Mouse (Mus musculus) forebrain, embryonic 14.5 days (tissue): ENCODE measurements at regions not wholly inside any gene's neighbourhood (a gene's known extent, or its start where the extent isn't known, plus 50 kb on each side); places are given as distances from the start of the nearest gene placed in this dataset.
"Not testable (repeated sequence)": the region's sequence is repeated elsewhere in the genome, so short reads cannot be mapped to it uniquely, and the experiment has no call there.

Experiments
- ATAC-seq: fragments of 200-750 bp; cut with Nextera tagmentation; 2 replicates; pipeline ENCODE4 v1.8.0; 2017; ENCODE audit warnings: mild to moderate bottlenecking, moderate library complexity
- DNase-seq: peaks from one replicate; pipeline ENCODE4 v3.0.0-alpha.2; 2015; ENCODE audit warnings: low spot score
- H3K27ac ChIP-seq: fragments of 300-500 bp; sonication (generic); 2 replicates; pipeline ENCODE4 v1.5.1; 2014; ENCODE audit warnings: low read depth, mild to moderate bottlenecking, control low read depth, low read length, moderate library complexity
- H3K27me3 ChIP-seq: fragments of 300-500 bp; sonication (generic); replicated peaks from 2 replicates; pipeline ENCODE4 v1.6.1; 2014; ENCODE audit warnings: low read length, control low read depth, mixed read lengths; ENCODE audit not compliant: control insufficient read depth, insufficient read depth
- H3K36me3 ChIP-seq: fragments of 300-500 bp; sonication (generic); 2 replicates; pipeline ENCODE4 v1.6.1; 2014; ENCODE audit warnings: low read length, control low read depth; ENCODE audit not compliant: control insufficient read depth, insufficient read depth
- H3K4me1 ChIP-seq: fragments of 300-500 bp; sonication (generic); 2 replicates; pipeline ENCODE4 v1.6.1; 2014; ENCODE audit warnings: antibody characterized with exemption, low read length, control low read depth; ENCODE audit not compliant: control insufficient read depth, insufficient read depth
- H3K4me2 ChIP-seq: fragments of 300-500 bp; sonication (generic); 2 replicates; pipeline ENCODE4 v1.6.1; 2014; ENCODE audit warnings: mild to moderate bottlenecking, control low read depth, low read length
- H3K4me3 ChIP-seq: fragments of 300-500 bp; sonication (generic); 2 replicates; pipeline ENCODE4 v1.5.1; 2014; ENCODE audit warnings: low read depth, low read length, control low read depth
- H3K9ac ChIP-seq: fragments of 300-500 bp; sonication (generic); 2 replicates; pipeline ENCODE4 v1.6.1; 2014; ENCODE audit warnings: mild to moderate bottlenecking, low read length, control low read depth, moderate library complexity
- H3K9me3 ChIP-seq: fragments of 300-500 bp; sonication (generic); replicated peaks from 2 replicates; pipeline ENCODE4 v1.6.1; 2016; ENCODE audit warnings: low read length, control low read depth, mixed read lengths; ENCODE audit not compliant: control insufficient read depth
- WGBS: fragments of 180-500 bp; shearing (Covaris S2); extraction: QIAGEN DNeasy Blood & Tissue Kit; methylation state at CpG from one replicate; pipeline ENCODE4 v1.1.7; 2014; 5-methylcytosine and 5-hydroxymethylcytosine counted together

DNA sequence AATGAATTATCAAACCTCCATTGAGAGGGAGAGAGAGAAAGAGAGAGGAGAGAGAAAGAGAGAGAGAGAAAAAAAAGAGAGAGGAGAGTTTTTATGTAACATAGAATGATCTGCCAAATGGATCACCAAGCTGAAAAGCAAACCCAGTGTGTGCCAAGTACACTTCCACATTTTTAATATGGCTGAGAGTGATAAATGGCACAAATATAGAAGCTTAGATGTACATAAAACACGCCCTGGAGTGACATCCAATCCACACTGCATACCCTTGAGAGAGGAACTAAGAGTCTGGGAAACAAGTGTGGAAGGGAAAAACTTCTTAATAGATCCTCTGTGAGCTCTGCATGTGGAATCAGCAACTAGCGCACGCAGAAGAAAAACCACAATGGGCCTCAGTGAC lies 90.1 kb downstream of the Otx2 start:
- no peak for ATAC-seq

DNA sequence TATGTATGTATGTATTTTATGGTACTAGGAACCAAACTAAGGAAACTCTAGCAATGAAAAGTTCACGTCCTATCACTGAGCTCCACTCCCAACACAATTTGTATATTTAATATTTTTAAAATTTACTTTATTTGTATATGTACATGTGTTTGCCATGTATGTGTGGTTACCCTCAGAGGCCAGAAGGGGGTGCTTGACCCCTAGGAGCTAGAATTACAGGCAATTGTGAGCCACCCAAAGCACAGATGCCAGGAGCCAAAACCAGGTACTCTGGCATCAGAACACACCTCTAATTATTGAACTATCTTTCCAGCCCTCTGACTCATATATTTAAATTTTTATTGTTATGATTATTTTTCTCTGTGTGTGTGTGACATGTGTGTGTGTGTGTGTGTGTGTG lies 91.5 kb downstream of the Otx2 start:
- DNase-seq (peak; percentile 39), ATAC-seq (no peak)
- Histone ChIP-seq H3K4me2 (no peak overlapping the region), H3K36me3 (no peaks in the 10 kb centered on the region), H3K9me3 (no peaks in the 10 kb centered on the region), H3K27ac (no peak overlapping the region), H3K9ac (no peak overlapping the region), H3K4me1 (no peaks in the 10 kb centered on the region), H3K27me3 (0 out of 2 replicates have a peak, but pooled peaks cover 3% of the 10 kb centered on the region), H3K4me3 (no peak overlapping the region)
- WGBS = 81% methylated on average over 1 of the region's 1 CpGs

More for the DNA sequence above, 90.1 kb downstream of the Otx2 start:
- Histone ChIP-seq H3K9ac (no peak overlapping the region), H3K4me2 (no peak overlapping the region), H3K36me3 (no peaks in the 10 kb centered on the region), H3K4me3 (no peak overlapping the region), H3K4me1 (no peaks in the 10 kb centered on the region), H3K27ac (no peak overlapping the region), H3K9me3 (no peaks in the 10 kb centered on the region), H3K27me3 (0 out of 2 replicates have a peak, but pooled peaks cover 3% of the 10 kb centered on the region)
- 73% methylated on average over 3 of the region's 3 CpGs for WGBS
- no peak for DNase-seq

DNA sequence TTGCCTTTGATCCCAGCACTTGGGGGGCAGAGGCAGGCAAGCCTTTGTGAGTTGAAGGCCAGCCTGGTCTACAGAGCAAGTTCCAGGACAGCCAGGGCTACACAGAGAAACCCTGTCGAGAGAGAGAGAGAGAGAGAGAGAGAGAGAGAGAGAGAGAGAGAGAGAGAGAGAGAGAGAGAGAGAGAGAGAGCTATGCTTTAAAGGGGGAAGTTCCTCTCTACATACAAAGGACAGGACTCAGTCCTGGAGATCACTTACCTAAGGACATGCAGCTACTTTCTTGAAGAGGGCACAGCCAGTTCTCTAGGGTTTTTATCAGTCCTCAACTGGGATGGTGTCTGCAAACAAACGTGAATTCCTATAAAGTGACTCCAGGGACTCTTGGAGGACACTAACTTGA lies 92.3 kb downstream of the Otx2 start:
- H3K4me1 ChIP-seq, H3K4me2 ChIP-seq, H3K27me3 ChIP-seq, DNase-seq, H3K36me3 ChIP-seq, ATAC-seq, H3K4me3 ChIP-seq, H3K9ac ChIP-seq, H3K9me3 ChIP-seq, H3K27ac ChIP-seq: not testable (repeated sequence)
- 34% methylated on average over 2 of the region's 2 CpGs for WGBS

DNA sequence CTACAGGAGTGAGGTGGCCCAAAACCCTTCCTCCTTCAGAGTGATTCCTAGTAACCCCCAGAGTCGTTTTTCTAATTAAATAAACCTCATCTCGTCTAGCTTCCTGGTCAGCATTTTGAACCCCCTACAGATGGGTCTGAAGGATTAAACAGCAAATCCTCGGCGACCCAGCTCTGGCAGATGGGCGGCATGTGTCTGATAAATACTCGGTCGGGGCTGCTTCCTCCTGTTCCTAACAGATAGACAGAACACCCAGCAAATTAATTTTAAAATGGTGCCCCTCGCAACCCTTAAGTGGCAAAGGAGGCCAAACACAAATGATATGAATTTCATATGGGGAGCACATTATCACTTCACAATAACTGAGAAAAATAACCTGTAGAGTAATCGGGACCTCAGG lies 93.2 kb downstream of the Otx2 start:
- Histone ChIP-seq H3K9me3 (no peaks in the 10 kb centered on the region), H3K27ac (no peak overlapping the region), H3K4me1 (no peaks in the 10 kb centered on the region), H3K36me3 (no peaks in the 10 kb centered on the region), H3K27me3 (0 out of 2 replicates have a peak, but pooled peaks cover 3% of the 10 kb centered on the region), H3K9ac (no peak overlapping the region), H3K4me3 (no peak overlapping the region), H3K4me2 (no peak overlapping the region)
- DNase-seq (no peak), ATAC-seq (no peak)
- 32% methylated on average over 9 of the region's 9 CpGs for WGBS

DNA sequence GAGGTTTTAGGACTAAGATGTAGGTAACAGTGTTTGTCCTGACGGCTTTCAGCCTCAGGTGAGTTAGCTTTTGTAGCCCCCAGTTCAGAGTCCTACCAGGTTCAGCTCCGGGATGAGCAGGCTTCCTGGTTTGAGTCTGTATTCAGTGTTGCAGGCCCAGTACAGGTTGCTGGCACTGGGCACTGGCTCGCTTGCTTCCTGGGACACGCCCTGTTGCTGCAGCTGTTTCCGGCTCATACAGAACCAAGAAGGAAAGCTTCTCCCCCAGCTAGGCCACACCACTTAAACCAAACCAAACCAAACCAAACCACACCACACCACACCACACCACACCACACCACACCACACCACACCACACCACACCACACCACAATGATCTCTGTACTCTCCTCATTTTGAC lies 93.6 kb downstream of the Otx2 start:
- 81% methylated on average over 5 of the region's 5 CpGs for WGBS
- no peak overlapping the region for H3K4me2 ChIP-seq
- DNase-seq (no peak), ATAC-seq (no peak)
- H3K9ac ChIP-seq = no peak overlapping the region
- H3K4me1 ChIP-seq = no peaks in the 10 kb centered on the region
- 0 out of 2 replicates have a peak, but pooled peaks cover 3% of the 10 kb centered on the region for H3K27me3 ChIP-seq
- no peak overlapping the region for H3K4me3 ChIP-seq
- H3K9me3 ChIP-seq = no peaks in the 10 kb centered on the region
- no peaks in the 10 kb centered on the region for H3K36me3 ChIP-seq
- H3K27ac ChIP-seq = no peak overlapping the region
